Mouse (Mus musculus) embryonic facial prominence, embryonic 13.5 days (tissue): ENCODE results near the gene Clec4a3. TPM values are rescaled to one million over a fixed set of nuclear protein-coding genes. Genes with fewer than 3 reads are reported as not detected.

ENCODE experiments used
- polyA plus RNA-seq: library from polyadenylated mRNA; unstranded; fragments of >200 nt; fragmentation: Nextera tagmentation; extraction: Ambion mirVana; gene quantifications from 2 replicates; pipeline ENCODE4 v1.2.1, GENCODE M21; 2015

The Clec4a3 gene
- polyA plus RNA-seq, 1 experiment from 2014 or later: 1.7 TPM

Other genes with a start within 250 kb of the Clec4a3 start
- 0.27 and 0.51 TPM in 2 replicates for gene Nanog, start 245.0 kb upstream of the Clec4a3 start, polyA plus RNA-seq
- 37.0 and 38.4 TPM in 2 replicates for gene Slc2a3, start 150.9 kb upstream of the Clec4a3 start, polyA plus RNA-seq
- 6.2 and 6.8 TPM in 2 replicates for gene Foxj2, start 132.6 kb upstream of the Clec4a3 start, polyA plus RNA-seq
- gene C3ar1, start 96.4 kb upstream of the Clec4a3 start, polyA plus RNA-seq: 2.3 and 3.2 TPM in 2 replicates
- gene Necap1, start 78.0 kb upstream of the Clec4a3 start, polyA plus RNA-seq: 57.0 and 65.2 TPM in 2 replicates
- gene Clec4a1, start 30.7 kb upstream of the Clec4a3 start, polyA plus RNA-seq: 1.5 and 2.5 TPM in 2 replicates
- gene Clec4a4, start 37.9 kb downstream of the Clec4a3 start, polyA plus RNA-seq: 0.61 TPM in 1 of 2 replicates, not detected in the other
- not detected in 2 replicates for gene Clec4b1, start 97.4 kb downstream of the Clec4a3 start, polyA plus RNA-seq
- 2.4 and 4.5 TPM in 2 replicates for gene Clec4a2, start 153.9 kb downstream of the Clec4a3 start, polyA plus RNA-seq
- gene Clec4b2, start 220.4 kb downstream of the Clec4a3 start, polyA plus RNA-seq: not detected in 2 replicates